Mouse (Mus musculus): Measurements from ENCODE around the gene Edem2. TPM values are rescaled to one million over a fixed set of nuclear protein-coding genes. Genes with fewer than 3 reads are reported as not detected.

Gene Edem2
- polyA plus RNA-seq (2015; fragmentation: Nextera tagmentation; extraction: Ambion mirVana), result 46.8 and 52.3 TPM in 2 replicates

DNA sequence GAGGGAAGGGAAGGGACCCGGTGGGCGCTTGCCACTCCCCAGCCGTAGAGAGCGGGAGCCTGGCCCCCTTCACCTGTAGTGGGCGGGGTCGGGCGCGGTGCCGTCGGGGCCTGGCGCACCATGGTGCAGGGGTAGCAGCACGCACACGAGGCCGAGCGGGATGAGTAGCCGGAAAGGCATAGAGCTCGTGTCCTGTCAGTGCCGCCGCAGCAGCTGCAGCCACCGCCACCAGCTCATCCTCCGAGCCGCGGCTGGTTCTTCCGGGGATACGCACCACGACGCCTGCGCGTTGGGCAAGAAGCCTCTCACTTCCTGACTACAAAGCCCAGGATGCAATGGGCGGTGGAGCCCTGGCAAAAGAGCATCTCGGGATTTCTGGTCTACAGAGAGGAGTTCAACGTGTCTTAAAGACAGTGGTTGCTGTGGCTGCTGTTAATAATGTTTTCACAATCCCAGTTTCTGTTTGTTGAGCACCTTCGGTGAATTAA, at the start of gene Edem2:
TSS of gene Edem2 (minus strand) at position 318 of the 488 bp plus-strand sequence.
- ATAC-seq, result peak; percentile 98
- Histone ChIP-seq H3K9me3 (ENCODE audit: control insufficient read depth, low read length) (no peaks in the 10 kb centered on the region), H3K4me2 (ENCODE audit: low read length) (peak within 1 kb of the TSS; percentile 98), H3K36me3 (ENCODE audit: control insufficient read depth, insufficient read depth) (0 out of 2 replicates have a peak, but pooled peaks cover 3% of the 10 kb centered on the region), H3K4me3 (replicated peaks; ENCODE audit: low read length) (peak within 1 kb of the TSS; percentile 95), H3K9ac (replicated peaks; ENCODE audit: low read depth, low read length) (peak within 1 kb of the TSS; percentile 89), H3K4me1 (replicated peaks; ENCODE audit: control insufficient read depth, insufficient read depth, low read length) (peaks cover 15% of the 10 kb centered on the region), H3K27me3 (replicated peaks; ENCODE audit: control insufficient read depth, insufficient read depth, low read length) (peaks cover 2% of the 10 kb centered on the region; the same call in 1 of the 2 replicates), H3K27ac (ENCODE audit: low read length) (peak within 1 kb of the TSS; percentile 50; the same call in 1 of the 2 replicates)
- WGBS, result under 1% methylated on average over 33 of the region's 33 CpGs

DNA sequence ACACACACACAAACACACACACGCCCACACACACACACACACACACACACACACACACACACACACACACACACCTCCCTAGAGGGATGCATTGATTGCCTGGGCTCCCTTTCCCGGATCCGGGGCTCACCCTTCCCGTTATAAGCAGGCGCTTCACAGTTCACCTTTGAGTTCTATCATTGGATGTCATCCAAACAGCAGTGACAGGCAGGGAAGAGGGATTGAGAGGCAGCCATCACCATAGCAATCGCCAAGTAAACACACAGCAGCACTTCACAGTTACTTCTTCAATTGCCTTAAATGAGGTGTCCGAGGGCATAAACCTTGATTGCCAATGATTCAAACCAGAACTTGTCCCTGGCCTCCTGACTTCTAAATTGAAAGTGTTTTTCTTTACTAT, 49.8 kb upstream of the Edem2 start:
- ATAC-seq, result no peak

DNA sequence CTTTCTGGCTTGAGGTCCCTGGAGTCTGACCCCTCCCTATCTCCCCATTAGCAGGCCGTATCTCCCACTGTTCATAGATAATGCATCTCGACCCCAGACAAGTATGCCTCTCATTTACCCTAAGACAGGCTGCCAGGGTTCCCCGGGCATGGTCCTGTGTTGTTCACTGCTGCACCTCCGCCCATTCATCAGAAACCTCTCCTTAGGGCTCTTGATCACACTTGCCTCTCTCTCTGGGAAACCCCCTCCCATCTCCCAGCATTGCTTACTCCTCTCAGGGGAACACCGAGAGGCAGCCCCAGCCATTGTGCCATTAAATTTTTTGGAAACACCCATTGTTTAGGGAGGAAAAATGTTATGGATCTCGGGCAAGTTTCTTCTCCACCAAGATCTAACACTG, 48.7 kb upstream of the Edem2 start:
- ATAC-seq, result no peak
- WGBS, result 59% methylated on average over 6 of the region's 6 CpGs

More for the DNA sequence above, 49.8 kb upstream of the Edem2 start:
- no peak overlapping the region for H3K9ac ChIP-seq (replicated peaks; ENCODE audit: low read depth, low read length)
- H3K9me3 ChIP-seq (ENCODE audit: control insufficient read depth, low read length), result no peaks in the 10 kb centered on the region
- WGBS, result 38% methylated on average over 7 of the region's 7 CpGs
- no peak overlapping the region for H3K27ac ChIP-seq (ENCODE audit: low read length)
- no peak overlapping the region for H3K4me3 ChIP-seq (replicated peaks; ENCODE audit: low read length)
- 0 out of 2 replicates have a peak, but pooled peaks cover 6% of the 10 kb centered on the region for H3K27me3 ChIP-seq (replicated peaks; ENCODE audit: control insufficient read depth, insufficient read depth, low read length)
- H3K4me1 ChIP-seq (replicated peaks; ENCODE audit: control insufficient read depth, insufficient read depth, low read length), result peaks cover 35% of the 10 kb centered on the region
- no peaks in the 10 kb centered on the region for H3K36me3 ChIP-seq (ENCODE audit: control insufficient read depth, insufficient read depth)
- no peak overlapping the region for H3K4me2 ChIP-seq (ENCODE audit: low read length)

GRCm38 (mm10) chr2:155777688-155777985, 48.4 kb upstream of the Edem2 start:
- ATAC-seq, result no peak
- H3K9ac ChIP-seq (replicated peaks; ENCODE audit: low read depth, low read length), result no peak overlapping the region
- no peaks in the 10 kb centered on the region for H3K36me3 ChIP-seq (ENCODE audit: control insufficient read depth, insufficient read depth)
- H3K9me3 ChIP-seq (ENCODE audit: control insufficient read depth, low read length), result no peaks in the 10 kb centered on the region
- H3K4me1 ChIP-seq (replicated peaks; ENCODE audit: control insufficient read depth, insufficient read depth, low read length), result peaks cover 35% of the 10 kb centered on the region
- H3K4me3 ChIP-seq (replicated peaks; ENCODE audit: low read length), result no peak overlapping the region
- H3K4me2 ChIP-seq (ENCODE audit: low read length), result no peak overlapping the region
- H3K27me3 ChIP-seq (replicated peaks; ENCODE audit: control insufficient read depth, insufficient read depth, low read length), result peaks cover 12% of the 10 kb centered on the region
- no peak overlapping the region for H3K27ac ChIP-seq (ENCODE audit: low read length)
- 81% methylated on average over 4 of the region's 4 CpGs for WGBS

More for the DNA sequence above, 48.7 kb upstream of the Edem2 start:
- Histone ChIP-seq H3K9ac (replicated peaks; ENCODE audit: low read depth, low read length) (no peak overlapping the region), H3K27me3 (replicated peaks; ENCODE audit: control insufficient read depth, insufficient read depth, low read length) (peaks cover 12% of the 10 kb centered on the region), H3K36me3 (ENCODE audit: control insufficient read depth, insufficient read depth) (no peaks in the 10 kb centered on the region), H3K4me2 (ENCODE audit: low read length) (no peak overlapping the region), H3K27ac (ENCODE audit: low read length) (no peak overlapping the region), H3K4me3 (replicated peaks; ENCODE audit: low read length) (no peak overlapping the region), H3K9me3 (ENCODE audit: control insufficient read depth, low read length) (no peaks in the 10 kb centered on the region), H3K4me1 (replicated peaks; ENCODE audit: control insufficient read depth, insufficient read depth, low read length) (peaks cover 35% of the 10 kb centered on the region)

- H3K36me3 ChIP-seq (ENCODE audit: control insufficient read depth, insufficient read depth), result no peaks in the 10 kb centered on the region
- H3K9me3 ChIP-seq (ENCODE audit: control insufficient read depth, low read length), result no peaks in the 10 kb centered on the region
- 69% methylated on average over 10 of the region's 10 CpGs for WGBS
- H3K4me3 ChIP-seq (replicated peaks; ENCODE audit: low read length), result no peak overlapping the region
- no peak overlapping the region for H3K9ac ChIP-seq (replicated peaks; ENCODE audit: low read depth, low read length)
- H3K4me2 ChIP-seq (ENCODE audit: low read length), result no peak overlapping the region; the same call in 1 of the 2 replicates
- H3K27me3 ChIP-seq (replicated peaks; ENCODE audit: control insufficient read depth, insufficient read depth, low read length), result peaks cover 15% of the 10 kb centered on the region
- peaks cover 35% of the 10 kb centered on the region for H3K4me1 ChIP-seq (replicated peaks; ENCODE audit: control insufficient read depth, insufficient read depth, low read length)
- no peak for ATAC-seq
- H3K27ac ChIP-seq (ENCODE audit: low read length), result no peak overlapping the region
Observed at GRCm38 (mm10) chr2:155776824-155777687, 47.8 kb upstream of the Edem2 start.

- peaks cover 35% of the 10 kb centered on the region for H3K4me1 ChIP-seq (replicated peaks; ENCODE audit: control insufficient read depth, insufficient read depth, low read length)
- peak overlapping the region; percentile 92 for H3K9ac ChIP-seq (replicated peaks; ENCODE audit: low read depth, low read length)
- H3K4me2 ChIP-seq (ENCODE audit: low read length), result peak overlapping the region; percentile 58
- peak; percentile 84 for ATAC-seq
- H3K27me3 ChIP-seq (replicated peaks; ENCODE audit: control insufficient read depth, insufficient read depth, low read length), result peaks cover 15% of the 10 kb centered on the region
- WGBS, result under 1% methylated on average over 38 of the region's 44 CpGs
- no peaks in the 10 kb centered on the region for H3K9me3 ChIP-seq (ENCODE audit: control insufficient read depth, low read length)
- no peaks in the 10 kb centered on the region for H3K36me3 ChIP-seq (ENCODE audit: control insufficient read depth, insufficient read depth)
- peak overlapping the region; percentile 76 for H3K4me3 ChIP-seq (replicated peaks; ENCODE audit: low read length)
- H3K27ac ChIP-seq (ENCODE audit: low read length), result peak overlapping the region; percentile 59
Observed at GRCm38 (mm10) chr2:155775685-155776263, 46.5 kb upstream of the Edem2 start.

- peaks cover 15% of the 10 kb centered on the region for H3K27me3 ChIP-seq (replicated peaks; ENCODE audit: control insufficient read depth, insufficient read depth, low read length)
- 3% methylated on average over 40 of the region's 100 CpGs for WGBS
- H3K27ac ChIP-seq (ENCODE audit: low read length), result peak within 1 kb of the TSS; percentile 59
- no peaks in the 10 kb centered on the region for H3K9me3 ChIP-seq (ENCODE audit: control insufficient read depth, low read length)
- H3K9ac ChIP-seq (replicated peaks; ENCODE audit: low read depth, low read length), result peak within 1 kb of the TSS; percentile 92
- ATAC-seq, result peak; percentile 49; the same call in 1 of the 2 replicates
- H3K4me1 ChIP-seq (replicated peaks; ENCODE audit: control insufficient read depth, insufficient read depth, low read length), result peaks cover 35% of the 10 kb centered on the region
- no peaks in the 10 kb centered on the region for H3K36me3 ChIP-seq (ENCODE audit: control insufficient read depth, insufficient read depth)
- H3K4me2 ChIP-seq (ENCODE audit: low read length), result peak within 1 kb of the TSS; percentile 80
- H3K4me3 ChIP-seq (replicated peaks; ENCODE audit: low read length), result peak within 1 kb of the TSS; percentile 76
Observed at GRCm38 (mm10) chr2:155774927-155775684, 45.8 kb upstream of the Edem2 start, which contains the start of gene Mmp24. Mmp24 (plus strand) TSS chr2:155775342.

DNA sequence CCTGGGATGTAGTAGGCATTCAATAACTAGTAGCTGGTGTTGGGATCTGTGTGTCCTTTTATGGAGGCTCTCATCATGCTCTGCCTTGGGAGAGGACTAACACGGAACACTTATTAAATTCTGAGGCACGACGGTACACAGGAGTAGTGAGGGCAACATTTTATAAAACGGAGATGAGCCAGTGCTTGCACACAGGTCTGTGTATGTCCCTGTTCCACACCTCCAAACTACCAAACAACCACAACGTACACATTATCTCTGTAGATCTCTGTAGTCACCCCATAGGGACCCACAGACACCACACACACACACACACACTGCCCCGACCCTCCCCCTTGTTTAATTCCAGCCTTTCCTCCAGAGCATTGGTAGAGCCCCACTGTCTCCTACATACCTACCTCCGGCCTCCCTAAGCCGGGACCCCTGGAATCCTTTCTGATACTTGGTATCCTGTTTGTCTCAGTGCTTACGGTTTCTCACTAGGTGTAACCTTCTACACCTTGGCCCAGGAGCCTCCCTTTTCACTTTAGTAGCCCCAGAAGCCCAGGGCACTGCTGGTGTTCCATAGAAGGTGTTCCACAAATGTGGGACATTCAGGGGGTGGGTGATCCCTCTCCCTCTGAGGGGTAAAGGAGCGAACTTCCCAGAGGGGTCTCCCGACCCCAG, 45.1 kb upstream of the Edem2 start:
- Histone ChIP-seq H3K9me3 (ENCODE audit: control insufficient read depth, low read length) (no peaks in the 10 kb centered on the region), H3K4me2 (ENCODE audit: low read length) (peak overlapping the region; percentile 80), H3K4me3 (replicated peaks; ENCODE audit: low read length) (peak overlapping the region; percentile 76), H3K27me3 (replicated peaks; ENCODE audit: control insufficient read depth, insufficient read depth, low read length) (peaks cover 15% of the 10 kb centered on the region), H3K4me1 (replicated peaks; ENCODE audit: control insufficient read depth, insufficient read depth, low read length) (peaks cover 33% of the 10 kb centered on the region), H3K27ac (ENCODE audit: low read length) (no peak overlapping the region), H3K36me3 (ENCODE audit: control insufficient read depth, insufficient read depth) (no peaks in the 10 kb centered on the region), H3K9ac (replicated peaks; ENCODE audit: low read depth, low read length) (peak overlapping the region; percentile 92)
- 56% methylated on average over 11 of the region's 11 CpGs for WGBS
- ATAC-seq, result no peak
